Mouse (Mus musculus) retina, postnatal 1 day (tissue): ENCODE measurements at regions not wholly inside any gene's neighbourhood (a gene's known extent, or its start where the extent isn't known, plus 50 kb on each side); places are given as distances from the start of the nearest gene placed in this dataset.
A peak's percentile ranks its signal among the peaks of the same experiment; 100 is the strongest.
"Not testable (repeated sequence)": the region's sequence is repeated elsewhere in the genome, so short reads cannot be mapped to it uniquely, and the experiment has no call there.

Experiments
- DNase-seq: peaks from one replicate; pipeline ENCODE4 v3.0.0-alpha.2; 2012

GRCm38 (mm10) chr10:10270297-10270696 lies 201.8 kb downstream of the Adgb start:
- DNase-seq, result no peak

- DNase-seq, result no peak
Observed at GRCm38 (mm10) chr10:10252540-10253318, 219.4 kb downstream of the Adgb start.

DNA sequence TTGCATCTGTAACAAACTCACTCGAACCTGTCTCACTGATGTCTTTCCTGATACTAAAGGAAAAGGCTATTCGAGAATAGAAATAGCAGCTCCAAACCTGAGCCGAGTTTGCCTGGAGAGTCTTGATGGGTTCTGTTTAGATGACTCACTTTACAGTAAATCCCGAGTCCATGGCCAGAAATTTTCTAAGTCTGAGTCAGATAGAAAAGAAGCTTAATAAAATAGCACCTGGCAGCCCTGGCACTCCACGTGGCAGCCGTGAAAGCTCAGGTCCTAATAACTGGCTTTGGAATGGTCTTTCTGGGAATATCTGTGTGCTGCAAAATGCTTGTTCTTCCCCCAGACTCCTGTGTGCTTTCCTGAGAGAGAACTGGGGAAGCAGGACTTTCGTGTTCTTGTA lies 220.0 kb downstream of the Adgb start:
- DNase-seq, result no peak

GRCm38 (mm10) chr10:10234894-10235523 lies 237.1 kb downstream of the Adgb start:
- DNase-seq, result no peak

DNA sequence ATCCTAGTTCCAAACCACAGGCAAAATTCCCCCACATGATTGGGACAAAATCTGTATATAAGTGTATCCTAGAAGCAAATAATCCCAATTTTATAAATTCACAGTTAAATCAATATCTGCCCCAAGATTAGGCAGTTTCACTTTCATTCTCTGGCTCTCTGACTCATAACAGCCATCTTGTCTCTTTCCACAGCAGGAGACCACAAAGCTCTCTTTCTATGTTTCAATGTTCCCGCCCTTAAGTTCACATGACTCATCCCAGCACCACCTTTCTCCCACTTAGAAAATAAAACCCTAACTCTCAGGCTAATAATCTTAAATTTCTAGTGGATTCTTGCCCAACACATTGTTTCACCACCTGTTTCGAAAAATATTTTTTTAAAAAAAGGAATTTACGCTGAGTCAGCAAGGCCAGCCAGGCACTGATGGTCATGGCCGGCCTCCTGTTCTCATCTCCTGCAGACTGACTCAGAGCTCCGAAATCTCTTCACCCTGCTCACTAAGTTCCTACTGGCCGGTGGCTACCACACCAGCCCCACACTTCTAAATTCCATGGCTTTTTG lies 247.5 kb downstream of the Adgb start:
- DNase-seq, result no peak

DNA sequence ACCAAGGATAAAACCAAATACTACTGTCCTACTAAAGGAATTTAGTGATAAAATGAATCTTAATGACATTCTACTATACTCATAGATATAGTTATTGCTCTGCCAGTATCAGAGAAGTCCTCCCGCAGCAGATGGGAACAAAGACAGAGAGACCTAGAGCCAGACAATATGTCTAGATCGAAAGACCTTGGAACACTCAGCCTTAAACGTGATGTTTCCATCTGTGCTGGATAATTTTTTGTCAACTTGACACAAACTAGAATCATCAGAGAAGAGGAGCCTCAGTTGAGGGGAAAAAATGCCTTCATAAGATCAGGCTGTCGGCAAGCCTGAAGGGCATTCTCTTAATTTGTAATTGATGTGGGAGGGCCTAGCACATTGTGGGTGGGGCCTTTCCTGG lies 252.4 kb downstream of the Adgb start:
- DNase-seq, result no peak

DNA sequence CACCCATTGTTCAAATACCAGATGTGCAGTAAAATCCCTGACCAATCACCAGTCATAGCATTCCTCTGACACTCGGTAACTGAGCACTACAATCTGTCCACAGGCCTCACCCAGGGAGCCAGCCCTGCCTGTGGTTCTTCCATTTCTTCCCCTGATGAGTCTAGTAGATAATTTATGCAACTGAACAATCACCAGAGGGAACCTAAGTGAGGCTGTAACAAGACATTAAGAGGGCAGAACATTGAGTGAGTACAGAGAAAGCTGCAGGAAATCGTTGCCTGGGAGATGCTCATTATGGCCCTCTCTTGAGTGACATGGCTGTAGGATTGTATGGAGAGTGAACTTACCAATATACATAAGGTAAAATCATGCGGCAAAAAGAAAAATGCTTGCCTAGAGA lies 255.2 kb downstream of the Adgb start:
- DNase-seq, result no peak

GRCm38 (mm10) chr10:10215376-10215775 lies 256.8 kb downstream of the Adgb start:
- DNase-seq, result peak; percentile 6

DNA sequence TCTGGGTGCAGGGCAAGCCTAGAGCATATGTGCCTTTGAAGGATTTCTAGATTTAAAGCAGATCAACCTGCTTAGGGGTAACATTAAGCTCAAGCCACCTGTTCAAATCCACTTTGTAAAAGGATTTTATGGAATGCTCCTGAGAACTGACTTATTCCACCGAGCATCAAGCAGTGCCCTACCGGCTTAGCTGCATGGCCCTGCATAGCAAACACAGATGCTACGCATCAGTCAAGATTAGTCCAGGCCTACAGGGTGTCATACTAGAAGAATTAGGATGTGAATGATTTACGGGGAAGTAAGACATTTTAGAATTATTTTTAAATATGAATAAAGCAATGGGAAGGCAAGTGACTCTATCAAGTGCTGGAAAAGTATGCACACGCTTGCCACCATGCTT lies 263.8 kb downstream of the Adgb start:
- peak; percentile 11 for DNase-seq

DNA sequence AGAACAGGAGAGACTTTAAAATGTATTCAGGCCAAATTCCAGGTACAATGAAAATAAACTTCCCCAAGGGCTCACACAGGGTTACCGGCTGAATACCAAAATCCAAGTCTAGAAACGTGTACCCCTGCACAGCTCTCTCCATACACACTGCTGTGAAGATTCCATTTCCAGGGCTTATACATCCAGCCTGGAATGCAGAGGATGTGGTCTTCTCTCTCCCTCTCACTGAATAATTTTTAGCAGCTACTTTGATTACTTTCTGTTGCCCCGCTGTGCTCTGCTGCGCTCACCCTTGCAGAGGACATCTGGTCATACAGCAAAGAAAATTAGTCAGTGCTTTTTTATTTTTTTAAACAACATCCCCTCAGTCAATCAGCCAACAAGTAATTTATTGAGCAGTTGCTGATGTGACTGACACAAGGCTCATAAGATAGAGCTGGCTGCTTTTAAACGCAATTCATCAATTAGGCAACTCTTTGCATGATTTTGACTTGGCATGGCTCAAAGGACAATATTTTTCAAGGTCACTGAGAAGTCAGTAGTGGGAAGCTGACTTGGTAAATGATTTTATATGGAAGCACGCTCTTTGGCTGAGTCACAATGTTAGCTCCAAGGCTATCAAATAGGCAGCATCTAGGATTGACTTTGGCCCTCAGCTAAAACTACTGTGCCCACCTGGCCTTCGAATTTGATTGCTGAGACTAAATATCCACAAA lies 266.2 kb downstream of the Adgb start:
- DNase-seq, result no peak

- no peak for DNase-seq
Observed at GRCm38 (mm10) chr10:10203982-10204381, 268.1 kb downstream of the Adgb start.

DNA sequence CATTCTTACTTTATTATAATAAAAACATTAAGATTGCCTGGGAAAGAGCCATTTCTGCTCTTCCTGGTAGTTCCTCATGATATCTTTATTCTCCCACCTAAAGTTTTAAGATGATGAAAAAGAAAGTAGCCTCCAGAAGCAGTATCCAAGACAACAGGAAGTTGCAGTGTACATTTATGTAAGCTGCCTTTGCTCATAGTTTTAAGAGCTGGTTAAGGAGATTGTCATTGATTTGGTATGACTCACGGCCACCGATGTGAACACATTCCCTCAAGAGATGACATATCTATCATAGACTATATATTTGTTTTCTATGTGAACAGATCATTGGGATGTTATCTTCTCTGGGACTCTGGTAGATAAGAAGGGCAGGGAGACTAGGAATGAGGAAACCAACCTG lies 281.8 kb downstream of the Adgb start:
- no peak for DNase-seq

DNA sequence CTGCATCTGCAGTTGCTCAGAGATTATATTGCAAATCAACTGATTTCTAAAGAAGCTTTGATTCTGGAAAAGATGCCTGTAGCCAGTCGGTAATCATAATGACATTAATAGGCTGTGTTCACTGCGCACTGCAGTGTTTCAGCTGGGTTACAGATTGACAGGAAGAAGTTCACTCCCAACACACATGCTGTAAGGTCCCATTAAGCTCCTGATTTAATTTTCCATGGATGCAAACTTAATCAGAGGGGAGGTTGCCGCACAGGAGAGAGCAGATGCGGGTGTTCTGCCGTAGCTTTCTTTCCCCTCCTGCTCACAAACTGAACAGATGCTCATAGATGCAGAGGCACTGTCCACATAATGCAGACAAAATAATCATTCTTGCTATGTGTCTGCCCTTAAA lies 284.0 kb downstream of the Adgb start:
- DNase-seq, result no peak

DNA sequence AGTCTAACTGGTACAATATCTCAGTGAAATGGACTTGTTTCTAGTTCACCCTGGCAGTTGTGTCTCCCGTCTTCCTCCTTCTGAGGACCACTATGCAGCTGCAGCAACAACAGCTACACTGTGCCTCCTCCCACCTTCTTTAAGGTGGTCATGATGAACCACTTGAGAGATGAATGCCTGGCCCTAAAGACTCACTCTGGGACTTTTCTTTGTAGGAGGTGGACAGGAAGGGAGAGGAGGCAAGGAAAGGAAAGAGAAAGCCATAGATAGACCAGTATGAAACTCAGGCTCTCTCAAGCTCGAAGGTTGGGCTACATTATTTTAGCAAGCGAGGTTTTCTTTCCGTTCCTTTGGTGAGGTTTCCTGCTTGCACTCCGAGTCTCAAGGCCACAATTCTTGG lies 285.4 kb downstream of the Adgb start:
- DNase-seq, result no peak

DNA sequence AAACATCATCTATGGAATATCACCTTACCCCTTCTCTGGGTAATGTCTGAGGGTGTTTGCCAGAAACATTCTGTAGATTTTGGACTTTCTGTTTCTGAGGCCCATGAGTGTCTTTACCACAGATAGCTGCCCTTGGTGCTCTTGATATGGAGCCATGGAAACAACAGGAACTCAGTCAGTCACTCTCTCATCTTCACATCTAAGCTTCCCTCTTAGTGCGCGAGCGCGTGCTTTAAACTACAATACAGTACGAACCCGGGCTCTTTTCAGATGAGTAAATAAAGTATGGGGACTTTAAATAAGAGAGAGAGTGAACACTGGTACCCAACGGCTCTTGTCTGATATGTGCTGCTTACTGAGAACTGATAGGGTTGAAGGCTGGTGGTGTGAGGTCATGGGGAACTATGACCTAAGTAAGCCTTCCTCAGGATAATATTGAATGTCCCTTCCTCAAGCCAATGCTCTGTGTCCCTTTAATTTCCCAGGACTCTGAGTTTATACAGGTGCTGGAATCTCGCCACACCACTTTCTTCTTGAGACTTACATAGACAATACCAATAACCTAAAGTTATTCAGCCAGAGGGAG lies 284.5 kb upstream of the Stxbp5 start:
- DNase-seq, result no peak

- no peak for DNase-seq
Observed at GRCm38 (mm10) chr10:10184386-10184785, 283.5 kb upstream of the Stxbp5 start.

DNA sequence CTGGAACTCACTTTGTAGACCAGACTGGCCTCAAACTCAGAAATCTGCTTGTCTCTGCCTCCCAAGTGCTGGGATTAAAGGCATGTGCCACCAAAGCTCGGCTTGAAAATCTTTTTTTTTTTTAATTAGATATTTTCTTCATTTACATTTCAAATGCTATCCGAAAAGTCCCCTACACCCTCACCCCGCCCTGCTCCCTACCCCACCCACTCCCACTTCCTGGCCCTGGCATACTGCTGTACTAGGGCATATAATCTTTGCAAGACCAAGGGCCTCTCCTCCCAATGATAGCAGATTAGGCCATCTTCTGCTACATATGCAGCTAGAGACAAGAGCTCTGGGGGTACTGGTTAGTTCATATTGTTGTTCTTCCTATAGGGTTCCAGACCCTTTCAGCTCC lies 276.2 kb upstream of the Stxbp5 start:
- not testable (repeated sequence) for DNase-seq
